Mouse (Mus musculus) lung, postnatal 25 days (tissue): ENCODE data around the gene Snx30.

Experiments used
- DNase-seq: peaks from one replicate; pipeline ENCODE4 v3.0.0; 2022; ENCODE audit warnings: low spot score

Gene Snx30

DNA sequence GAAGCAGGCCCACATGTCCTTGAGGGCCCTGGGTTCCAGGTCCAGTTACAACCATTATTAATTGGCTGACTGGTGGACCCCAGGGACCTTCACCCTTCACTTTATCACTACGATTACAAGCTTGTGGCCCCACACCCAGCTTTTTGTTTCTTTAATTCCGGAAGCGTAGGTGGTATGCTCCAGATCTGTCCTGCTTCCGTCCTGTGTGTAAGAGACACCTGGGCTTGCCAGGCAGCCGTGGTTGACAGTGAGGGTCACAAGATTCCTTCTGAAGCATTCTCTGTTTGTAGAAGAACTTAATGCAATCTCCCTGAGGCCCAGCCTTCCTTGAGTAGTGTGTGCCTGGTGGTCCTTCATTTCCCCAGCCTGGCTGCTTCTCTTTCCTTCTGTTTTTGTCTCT lies 19.2 kb downstream of the Snx30 start:
- no peak for DNase-seq

DNA sequence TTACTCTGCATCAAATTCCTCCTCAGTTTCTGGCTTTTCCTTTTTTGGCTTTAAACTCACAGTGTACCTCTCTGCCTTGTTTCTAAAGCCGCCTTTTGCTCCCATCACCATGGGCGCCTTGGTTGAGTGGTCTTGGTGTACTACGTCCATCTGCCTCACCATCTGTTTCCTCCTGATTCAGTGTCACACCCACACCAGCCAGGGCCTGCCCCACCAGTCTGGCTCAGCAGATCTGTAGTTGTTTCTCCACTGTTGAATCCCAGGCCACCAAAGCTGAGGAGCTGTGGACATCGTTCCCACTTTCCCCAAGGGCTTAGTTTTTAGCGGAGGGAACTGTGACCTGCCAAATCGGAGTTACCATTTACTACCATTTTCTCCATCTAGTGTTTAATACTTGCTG lies 20.0 kb downstream of the Snx30 start:
- no peak for DNase-seq

DNA sequence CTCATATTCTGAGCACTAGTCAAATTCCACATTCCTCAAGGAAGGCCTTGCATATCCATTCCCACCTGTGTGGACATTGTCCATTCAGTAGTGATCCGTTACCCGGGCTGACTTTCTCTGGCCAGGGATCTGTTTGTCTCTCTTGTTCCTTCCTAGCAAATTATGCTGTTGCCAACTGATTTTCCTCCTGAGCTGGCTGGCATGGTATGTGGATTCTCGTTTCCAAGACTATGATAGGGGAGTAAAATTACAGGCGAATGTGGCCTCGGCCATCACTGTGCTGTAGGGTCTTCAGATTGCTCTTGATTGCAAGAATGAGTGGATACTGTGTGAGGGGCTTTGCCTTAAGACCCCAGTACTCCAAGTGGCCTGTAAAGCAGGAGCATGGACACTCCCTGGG lies 20.7 kb downstream of the Snx30 start:
- DNase-seq, result no peak

DNA sequence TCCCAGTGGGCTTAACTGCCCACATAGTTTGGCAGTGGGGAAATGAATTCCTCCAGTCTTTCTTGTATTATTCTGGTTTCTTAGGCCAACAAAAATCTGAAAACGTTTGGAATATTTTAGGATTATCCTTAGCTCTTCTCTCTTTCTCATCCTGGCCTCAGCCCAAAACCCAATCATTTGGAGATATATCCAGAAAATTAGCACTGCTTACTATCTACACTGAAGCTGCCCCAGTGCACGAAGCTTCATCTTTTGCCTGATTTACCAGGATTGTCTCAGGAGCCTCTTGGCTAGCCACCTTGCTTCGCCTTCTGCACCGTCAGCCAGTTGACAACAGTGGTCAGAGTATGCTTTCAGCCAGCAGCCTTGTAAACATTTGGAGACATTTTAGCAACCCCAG lies 23.4 kb downstream of the Snx30 start:
- DNase-seq, result no peak

DNA sequence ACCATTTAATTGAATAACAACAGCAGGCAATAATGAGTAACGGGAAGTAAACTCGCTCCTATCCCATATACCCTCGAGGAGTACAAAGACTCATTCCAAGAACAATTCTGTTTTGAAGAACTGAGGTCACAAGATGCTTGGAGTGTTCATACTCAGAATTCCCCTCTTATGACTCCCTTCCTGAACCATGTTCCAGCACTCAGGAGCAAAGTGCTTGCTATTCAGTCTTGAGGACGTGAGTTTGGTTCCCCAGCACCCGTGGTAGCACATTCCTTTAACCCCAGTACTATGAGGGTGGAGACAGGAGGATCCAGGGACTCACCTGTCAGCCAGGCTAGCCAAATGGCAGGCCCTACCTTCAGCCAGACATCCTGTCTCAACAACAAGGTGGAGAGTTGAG lies 25.4 kb downstream of the Snx30 start:
- DNase-seq, result peak; percentile 76

DNA sequence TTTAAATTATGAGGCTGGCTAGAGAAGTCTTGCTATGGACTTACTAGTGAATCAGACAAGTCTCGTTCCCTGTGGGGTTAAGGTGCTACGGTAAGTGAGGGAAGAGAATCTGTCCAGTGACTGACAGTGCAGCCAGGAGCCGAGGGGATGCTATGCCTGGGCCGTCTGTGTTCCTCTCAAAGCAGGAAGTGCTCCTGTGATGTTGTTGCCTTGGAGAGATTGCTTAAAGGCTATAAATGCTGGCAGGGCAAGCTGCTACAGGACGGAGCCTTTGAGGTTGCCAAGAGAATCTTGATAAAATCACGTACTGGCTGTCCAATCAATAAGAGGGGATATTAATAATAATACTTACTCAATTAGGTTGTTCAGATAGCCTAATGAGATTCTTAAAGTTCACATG lies 27.2 kb downstream of the Snx30 start:
- DNase-seq, result no peak

DNA sequence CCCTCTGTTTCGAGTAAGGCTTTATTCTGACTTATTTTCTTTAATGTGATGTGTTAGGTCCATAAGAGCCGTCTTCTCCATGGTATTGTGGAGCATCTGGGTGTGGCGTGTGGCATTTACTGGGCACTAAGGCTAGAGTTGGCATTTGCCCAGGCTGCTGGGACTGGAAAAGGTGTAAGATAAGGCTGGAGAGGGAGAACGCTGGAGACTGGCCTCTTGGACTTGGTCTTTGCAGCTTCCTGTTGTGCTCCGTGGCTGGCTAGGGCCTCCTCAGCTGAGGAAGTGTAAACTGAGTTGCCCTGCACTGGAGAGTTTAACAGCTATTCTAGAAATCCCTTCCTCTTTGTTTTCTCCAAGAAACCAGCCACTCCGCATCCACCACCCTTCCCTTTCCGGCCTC lies 32.0 kb downstream of the Snx30 start:
- peak; percentile 44 for DNase-seq

DNA sequence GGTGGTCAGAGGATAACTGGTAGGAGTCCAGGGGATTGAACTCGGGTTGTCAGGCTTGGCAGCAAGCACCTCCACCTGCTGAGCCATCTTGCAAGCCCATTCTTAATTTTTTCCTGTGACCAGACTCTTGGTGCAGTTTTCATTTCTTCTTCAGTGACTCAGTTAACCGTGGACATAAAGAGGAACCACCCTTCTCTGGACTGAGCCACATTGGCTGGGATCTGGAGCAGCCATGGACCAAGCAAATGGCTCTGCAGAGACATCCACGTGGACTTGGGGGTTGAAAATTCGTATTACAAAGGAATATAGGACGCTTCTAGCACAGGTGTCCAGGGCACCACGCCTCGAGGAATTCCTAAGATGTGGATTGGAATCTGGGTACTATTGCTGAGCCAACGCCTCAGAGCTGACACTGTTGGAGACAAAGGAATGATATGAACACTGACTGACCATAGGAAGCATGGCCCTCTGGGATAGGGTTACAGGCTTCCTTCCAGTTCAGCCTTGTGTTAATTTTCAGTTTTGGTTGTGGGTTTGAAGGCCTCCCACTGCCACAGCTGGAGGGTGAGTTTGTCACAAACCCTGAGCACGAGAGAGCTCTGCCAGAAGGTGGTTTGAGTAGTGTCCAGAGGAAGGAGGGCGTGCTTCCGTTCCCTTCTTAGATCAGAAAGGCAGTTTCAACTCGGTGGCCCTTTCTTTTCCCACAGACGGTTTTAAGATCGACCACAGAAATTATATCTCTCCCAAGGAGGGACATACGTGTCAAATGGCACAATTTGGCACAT lies 39.0 kb downstream of the Snx30 start:
- no peak for DNase-seq

DNA sequence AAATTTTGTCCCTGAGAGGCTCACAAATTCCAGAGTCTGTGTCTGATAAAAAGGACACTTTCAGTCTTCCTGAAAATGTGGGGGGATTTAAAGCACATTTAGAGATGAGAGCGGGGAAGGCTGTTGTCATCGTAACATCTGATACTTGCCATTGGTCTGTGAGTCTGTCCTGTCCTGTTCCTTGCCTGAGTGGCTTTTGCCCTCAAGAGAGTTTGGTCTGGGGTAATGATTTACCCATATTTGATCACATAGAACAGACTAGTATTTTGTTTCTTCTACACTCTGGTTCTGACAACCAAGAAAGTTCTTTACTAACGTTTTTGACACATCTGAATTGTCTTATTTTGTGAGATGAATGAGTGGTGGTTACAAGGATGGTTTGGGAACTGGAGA lies 39.6 kb downstream of the Snx30 start:
- no peak for DNase-seq

DNA sequence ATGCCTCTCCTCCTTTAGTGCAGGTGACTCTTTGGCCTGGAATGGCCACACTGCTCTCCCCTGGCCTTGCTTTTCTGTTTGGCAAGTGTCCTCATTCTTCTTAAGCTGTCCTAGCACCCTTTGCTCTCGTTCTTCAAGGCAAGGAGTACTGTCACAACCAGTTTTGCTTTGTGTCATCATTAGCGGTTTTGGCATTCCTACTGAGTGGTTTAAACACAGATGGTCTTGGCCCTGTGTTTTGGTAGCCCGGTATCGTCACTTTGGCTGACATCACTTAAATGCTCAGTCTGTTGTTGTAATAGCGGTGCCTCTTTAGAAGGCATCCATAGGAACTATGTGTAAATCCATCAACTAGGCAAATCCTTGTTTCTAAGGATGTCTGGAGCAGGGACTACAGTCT lies 41.8 kb downstream of the Snx30 start:
- DNase-seq, result no peak

DNA sequence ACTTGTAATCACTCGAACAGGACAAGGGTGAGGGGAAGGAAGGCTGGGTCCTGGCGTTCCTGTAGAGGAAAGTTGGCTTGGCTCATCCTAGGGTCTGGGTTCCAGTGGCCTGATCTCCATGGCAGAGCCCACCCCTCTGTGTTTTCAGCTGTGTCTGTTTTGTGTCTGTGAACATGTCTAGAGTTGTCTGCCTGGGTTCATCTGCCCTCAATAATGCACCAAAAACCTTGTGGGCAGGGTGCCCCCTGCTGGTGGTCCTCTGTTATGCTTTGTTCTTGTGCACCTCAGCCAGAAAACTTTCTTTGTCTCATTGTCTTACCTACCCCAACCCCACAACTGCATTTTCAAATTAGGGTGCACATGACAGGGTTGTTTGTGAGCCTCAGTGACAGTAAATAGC lies 44.5 kb downstream of the Snx30 start:
- peak; percentile 75 for DNase-seq

DNA sequence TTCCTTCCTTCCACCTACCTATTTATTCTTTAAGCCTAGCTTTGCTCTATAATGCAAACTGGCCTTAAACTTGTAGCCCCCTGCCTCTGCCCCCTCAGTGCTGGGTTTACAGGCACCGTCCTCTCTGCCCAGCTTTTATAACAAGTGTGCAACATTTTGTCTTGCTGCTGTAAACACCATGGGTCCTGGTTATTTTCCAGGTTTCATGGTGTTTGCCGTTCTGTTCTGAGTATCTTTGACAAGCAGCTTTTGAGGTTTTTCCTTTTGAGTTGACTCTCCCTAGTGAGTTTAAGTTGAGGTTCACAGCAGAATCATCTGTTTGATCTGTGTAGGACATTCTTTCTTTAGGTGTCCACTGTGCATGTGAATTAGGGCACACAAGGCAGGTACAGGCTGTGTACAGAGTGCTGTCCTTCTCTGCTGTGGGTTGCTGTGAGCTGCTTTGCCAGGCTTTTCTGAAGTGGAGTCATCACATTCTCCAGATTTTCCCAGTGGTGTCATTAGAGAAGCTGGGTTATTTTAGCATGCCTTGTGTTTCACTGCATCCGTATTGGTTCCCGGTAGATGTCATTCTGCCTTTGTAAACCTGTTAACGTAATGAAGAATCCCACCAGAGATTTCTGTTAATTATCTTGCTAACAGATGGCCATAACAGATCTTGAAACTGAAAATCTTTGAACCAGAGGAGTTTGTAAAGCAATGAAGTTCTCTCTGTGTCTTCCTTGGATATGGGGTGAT lies 45.4 kb downstream of the Snx30 start:
- DNase-seq, result no peak

DNA sequence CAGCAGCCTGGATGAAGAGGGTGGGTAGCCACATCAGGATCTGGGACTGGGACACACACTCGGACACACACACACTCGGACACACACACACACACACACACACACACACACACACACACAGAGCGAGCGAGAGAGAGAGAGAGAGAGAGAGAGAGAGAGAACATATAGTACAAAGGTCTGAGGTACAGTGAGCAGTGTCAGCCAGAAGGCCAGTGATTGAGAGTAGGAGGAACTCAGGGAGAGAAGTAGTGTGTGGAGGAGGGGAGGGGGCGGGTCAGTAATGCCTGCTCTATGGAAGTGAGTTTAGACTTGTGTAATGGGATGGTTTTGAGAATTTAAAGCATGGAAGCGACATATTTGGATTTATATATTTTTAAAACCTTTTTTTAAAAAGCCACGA lies 47.5 kb downstream of the Snx30 start:
- DNase-seq, result no peak

DNA sequence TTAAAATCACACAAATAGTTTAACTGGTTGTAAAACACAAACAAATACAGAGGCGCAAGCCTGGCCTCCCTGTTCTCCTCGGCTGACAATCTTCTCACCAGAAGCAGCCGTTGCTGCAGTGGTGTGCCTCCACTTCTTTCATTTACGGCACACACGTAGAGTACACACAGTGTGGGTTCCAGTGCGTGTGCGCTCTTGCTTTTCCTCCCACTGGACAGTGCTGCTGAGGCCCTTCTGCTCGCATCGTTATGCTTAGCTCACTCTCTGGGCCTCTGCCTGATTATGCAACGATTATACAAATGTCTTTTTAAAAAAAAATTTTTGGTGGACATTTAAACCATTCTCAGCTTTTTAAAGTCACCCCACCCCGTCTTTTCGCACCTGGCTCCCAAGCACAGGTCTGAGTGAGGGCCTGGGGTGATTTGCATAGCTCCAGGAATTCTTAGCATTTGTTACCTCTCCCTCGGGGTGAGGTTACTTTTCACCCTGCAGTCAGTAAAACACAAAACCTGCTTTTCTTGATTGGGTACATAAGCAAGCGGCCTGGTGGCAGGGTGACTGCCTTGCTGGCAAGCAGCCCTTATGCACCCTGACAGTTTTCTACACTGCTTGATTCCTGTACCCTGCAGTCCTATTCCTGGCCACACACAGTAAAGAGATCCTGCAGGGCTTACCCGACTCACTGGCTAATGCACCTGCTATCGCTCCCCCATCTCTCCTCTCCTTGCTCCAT lies 54.2 kb downstream of the Snx30 start:
- peak; percentile 34 for DNase-seq

DNA sequence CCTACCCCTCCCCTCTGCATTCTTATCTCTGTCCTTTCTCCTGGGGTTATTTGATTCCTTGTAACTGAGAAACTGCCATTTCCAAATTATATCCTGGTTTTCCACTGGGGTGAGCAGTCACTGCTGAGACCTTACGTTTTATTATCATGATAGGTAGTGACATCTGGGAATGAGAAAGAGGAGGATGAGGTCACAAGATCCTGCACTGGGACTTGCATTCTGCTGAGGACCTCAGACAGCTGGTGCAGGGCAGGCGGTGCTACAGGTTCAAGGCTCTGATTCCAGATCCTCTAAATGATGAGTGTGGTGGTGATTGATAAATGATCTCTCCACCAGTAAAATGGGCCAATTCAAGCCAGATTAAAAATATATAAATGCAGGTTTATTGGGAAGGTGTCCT lies 54.8 kb downstream of the Snx30 start:
- no peak for DNase-seq

DNA sequence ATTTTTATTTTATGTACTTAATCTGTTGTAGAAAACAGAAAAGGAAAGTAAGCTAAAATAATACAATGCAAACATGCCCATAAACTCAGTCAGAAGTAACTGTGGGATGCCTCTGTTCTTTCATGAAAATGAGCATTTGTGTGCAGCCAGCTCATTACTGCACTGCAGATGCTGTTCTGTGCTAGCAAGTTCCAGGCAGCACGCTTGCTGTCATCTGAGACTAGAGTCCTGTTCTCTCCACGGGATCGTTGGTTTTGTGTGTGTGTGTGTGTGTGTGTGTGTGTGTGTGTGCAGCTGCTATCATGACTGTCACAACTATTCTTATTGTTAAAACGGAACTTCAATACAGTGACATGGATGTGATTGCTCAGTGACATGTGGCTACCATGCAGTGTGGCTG lies 56.2 kb downstream of the Snx30 start:
- no peak for DNase-seq

DNA sequence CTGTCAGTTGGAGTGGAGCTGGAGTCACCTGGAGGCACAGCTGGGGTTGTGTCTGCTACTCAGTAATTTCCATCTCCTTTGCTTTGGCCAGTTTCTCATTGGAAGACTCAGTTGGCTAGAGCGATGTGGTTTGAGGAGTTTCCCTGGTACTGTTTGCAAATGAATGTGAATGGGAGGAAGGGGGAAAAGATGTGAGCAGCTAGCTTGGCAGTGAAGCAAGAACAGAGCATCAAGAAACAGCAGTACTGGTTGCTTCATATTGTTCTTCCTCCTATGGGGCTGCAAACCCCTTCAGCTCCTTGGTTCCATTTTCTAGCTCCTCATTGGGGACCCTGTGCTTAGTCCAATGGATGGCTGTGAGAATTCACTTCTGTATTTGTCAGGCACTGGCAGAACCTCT lies 56.7 kb downstream of the Snx30 start:
- no peak for DNase-seq

DNA sequence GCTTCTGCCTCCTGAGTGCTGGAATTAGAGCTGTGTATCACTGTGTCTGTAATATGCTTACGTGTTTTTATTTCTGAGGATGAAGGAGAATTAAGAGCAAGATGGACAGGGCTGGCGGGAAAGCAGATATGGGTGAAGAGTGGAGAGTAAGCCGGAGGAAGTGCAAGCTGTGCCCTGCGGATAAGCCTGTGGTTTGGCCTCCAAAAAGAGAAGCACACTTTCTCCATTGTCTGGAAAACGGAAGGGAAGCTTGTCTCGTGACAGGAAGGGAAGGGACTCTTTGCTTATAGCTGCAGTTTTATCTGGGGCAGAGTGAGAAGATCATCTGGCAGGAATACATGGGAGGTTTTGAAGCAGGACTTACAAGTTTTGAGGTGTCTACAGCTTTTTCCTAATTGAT lies 58.2 kb downstream of the Snx30 start:
- peak; percentile 62 for DNase-seq

DNA sequence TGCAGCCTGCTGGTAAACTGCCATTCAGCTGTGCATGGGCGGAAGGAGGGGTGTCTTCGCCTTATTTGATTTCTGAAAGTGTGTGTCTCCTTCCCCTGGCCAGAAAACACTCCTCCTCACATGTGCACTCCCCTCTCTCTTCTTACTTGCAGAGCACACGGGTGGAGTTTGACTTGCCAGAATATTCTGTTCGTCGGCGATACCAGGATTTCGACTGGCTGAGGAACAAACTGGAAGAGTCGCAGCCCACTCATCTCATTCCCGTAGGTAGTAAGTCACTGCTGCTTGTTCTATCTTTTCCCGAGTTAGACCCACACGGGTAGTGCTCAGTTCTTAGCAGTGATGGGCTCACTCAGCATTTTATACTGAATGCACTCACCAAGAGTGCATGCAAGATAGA lies 62.4 kb downstream of the Snx30 start:
- no peak for DNase-seq

DNA sequence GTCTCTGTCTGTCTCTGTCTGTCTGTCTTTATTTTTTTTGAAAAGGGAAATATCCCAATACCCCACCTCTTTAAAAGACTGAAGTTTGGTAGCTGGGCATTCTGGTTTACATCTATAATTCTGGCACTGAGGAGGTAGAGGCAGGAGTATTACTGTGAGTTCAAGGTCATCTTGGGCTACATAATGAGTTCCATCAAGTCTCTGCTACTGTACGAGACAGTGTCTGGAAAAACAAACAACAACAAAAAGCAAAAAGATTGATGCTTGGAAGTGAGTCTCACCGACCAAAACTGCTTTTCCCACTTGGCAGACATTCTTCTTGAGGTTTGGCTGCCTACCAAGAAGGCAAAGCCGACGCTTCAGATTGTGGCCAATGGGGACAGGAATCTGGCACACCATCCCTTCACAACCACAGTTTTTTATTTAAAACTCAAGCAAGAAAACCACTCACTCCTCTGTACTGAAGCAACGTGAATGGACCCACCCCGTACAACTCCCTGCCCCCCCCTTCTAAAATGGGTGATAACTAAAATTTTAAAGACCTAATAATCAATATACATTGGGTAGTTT lies 63.9 kb downstream of the Snx30 start:
- peak; percentile 54 for DNase-seq

DNA sequence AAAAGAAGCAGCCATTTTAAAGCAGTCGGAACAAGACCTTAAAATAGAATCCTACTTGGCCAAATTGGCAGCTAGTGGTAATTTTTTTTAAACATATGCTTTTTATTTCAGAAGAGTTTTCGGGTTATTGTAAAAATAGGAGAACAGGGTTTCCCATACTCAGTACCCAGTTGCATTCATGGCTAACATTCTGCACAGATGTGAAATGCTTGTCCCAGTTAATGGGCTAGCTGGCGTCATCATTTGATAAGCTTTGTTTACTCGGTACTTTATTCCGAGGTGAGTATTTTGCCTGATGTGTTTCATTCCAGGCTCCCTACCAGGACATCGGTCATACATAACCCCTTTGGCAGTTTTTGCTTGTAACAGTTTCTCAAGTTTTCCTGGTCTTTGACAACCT lies 64.8 kb downstream of the Snx30 start:
- DNase-seq, result no peak

DNA sequence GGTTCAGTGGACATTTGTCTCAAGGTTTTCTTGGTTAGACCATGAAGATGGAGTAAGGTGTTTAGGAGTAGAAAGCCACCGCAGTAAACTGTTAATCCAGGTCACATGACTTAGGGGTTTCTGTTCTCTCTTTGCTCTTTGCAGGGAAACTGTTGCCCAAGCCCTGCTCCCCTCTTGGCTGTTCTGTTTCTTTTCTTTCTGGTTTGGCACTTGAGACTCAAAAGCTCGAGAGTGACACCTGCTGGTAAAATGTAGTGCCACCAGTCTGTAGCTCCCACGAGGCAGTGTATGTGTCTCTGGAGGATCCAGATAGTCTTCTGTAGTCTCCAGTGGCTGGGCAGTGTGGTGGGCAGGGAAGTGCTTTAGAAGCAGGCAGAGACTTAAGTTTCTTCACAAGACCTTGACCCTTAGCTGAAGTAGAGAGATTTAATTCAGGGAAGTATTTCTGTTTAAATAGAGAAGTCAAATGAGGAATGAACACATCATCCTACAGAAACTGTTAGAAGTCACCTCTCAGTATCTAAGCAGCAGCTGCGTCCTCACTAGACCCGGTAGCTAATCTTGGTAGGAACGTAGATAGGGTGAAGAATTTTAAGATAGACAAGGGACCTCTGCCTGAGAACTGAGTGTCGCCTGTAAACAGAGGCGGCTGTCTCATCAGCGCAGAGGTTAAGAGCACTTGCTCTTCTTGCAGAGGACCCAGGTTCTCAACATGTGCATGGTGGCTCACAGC lies 65.4 kb downstream of the Snx30 start:
- DNase-seq, result peak; percentile 86
